Mouse (Mus musculus): Measurements from ENCODE around the gene Gpr18. TPM values are rescaled to one million over a fixed set of nuclear protein-coding genes. Genes with fewer than 3 reads are reported as not detected.
"Not testable (repeated sequence)": the region's sequence is repeated elsewhere in the genome, so short reads cannot be mapped to it uniquely, and the experiment has no call there.

Gpr18 gene
- polyA plus RNA-seq, 2 experiments, result 0.08 to 0.17 TPM

DNA sequence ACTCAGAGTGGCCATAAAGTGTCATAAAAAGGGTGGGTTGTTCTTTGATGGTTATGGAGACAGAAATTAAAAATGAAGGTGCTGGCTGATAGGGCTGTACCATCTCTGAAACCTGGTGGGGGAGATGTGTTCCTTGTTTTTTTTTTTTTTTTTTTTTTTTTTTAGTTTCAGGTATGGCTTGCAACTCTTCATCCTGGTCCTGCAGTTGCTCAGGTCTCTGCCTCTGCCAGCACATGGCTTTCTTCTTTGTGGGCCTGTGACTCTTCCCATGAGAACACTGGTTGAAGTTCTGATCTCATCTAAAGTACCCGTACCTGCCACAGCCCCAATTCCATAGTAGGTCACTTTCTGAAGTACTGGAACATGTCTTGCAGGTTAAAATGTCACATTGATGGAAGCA lies 42.8 kb downstream of the Gpr18 start:
- no peak overlapping the region for H3K4me3 ChIP-seq (ENCODE audit: insufficient read depth in 1 of 2, low read depth in 2 of 2, low read length in 2 of 2)
- H3K27me3 ChIP-seq (ENCODE audit: control insufficient read depth, insufficient read depth, low read length), result no peaks in the 10 kb centered on the region
- no peaks in the 10 kb centered on the region for H3K36me3 ChIP-seq (replicated peaks; ENCODE audit: control insufficient read depth, insufficient read depth, low read depth)
- H3K27ac ChIP-seq, result no peak overlapping the region
- 40% methylated on average over 1 of the region's 1 CpGs for WGBS (ENCODE audit: insufficient replicate concordance)
- no peak overlapping the region for H3K4me2 ChIP-seq (ENCODE audit: low read depth)
- ATAC-seq (ENCODE audit: insufficient read depth), result no peak
- no peak overlapping the region for H3K9ac ChIP-seq (replicated peaks)
- H3K9me3 ChIP-seq (ENCODE audit: control insufficient read depth, low read length), result no peaks in the 10 kb centered on the region
- 0 out of 4 replicates have a peak, but pooled peaks cover 2% of the 10 kb centered on the region in 2 experiments for H3K4me1 ChIP-seq (replicated peaks; ENCODE audit: control insufficient read depth in 2 of 2, insufficient read depth in 2 of 2, low read length in 1 of 2)
- DNase-seq (ENCODE audit: low read depth in 3 of 3, low spot score in 3 of 3), result no peak
- TF ChIP-seq EP300 (IDR thresholded peaks at IDR 0.05; ENCODE audit: low read depth), result no peak
- TF ChIP-seq CTCF (IDR thresholded peaks at IDR 0.05; ENCODE audit: low read depth), result no peak

- H3K4me1 ChIP-seq (replicated peaks; ENCODE audit: control insufficient read depth in 2 of 2, insufficient read depth in 2 of 2, low read length in 1 of 2), result no peaks in the 10 kb centered on the region
- WGBS (ENCODE audit: insufficient replicate concordance), result 56% methylated on average over 1 of the region's 1 CpGs
- no peak for ATAC-seq (ENCODE audit: insufficient read depth)
- DNase-seq (ENCODE audit: low read depth in 3 of 3, low spot score in 3 of 3), result no peak
- H3K9me3 ChIP-seq (ENCODE audit: control insufficient read depth, low read length), result no peaks in the 10 kb centered on the region
- H3K27ac ChIP-seq, result no peak overlapping the region
- no peaks in the 10 kb centered on the region for H3K27me3 ChIP-seq (ENCODE audit: control insufficient read depth, insufficient read depth, low read length)
- no peaks in the 10 kb centered on the region for H3K36me3 ChIP-seq (replicated peaks; ENCODE audit: control insufficient read depth, insufficient read depth, low read depth)
- TF ChIP-seq CTCF (IDR thresholded peaks at IDR 0.05; ENCODE audit: low read depth) (no peak), EP300 (IDR thresholded peaks at IDR 0.05; ENCODE audit: low read depth) (no peak)
- no peak overlapping the region for H3K4me3 ChIP-seq (ENCODE audit: insufficient read depth in 1 of 2, low read depth in 2 of 2, low read length in 2 of 2)
- H3K4me2 ChIP-seq (ENCODE audit: low read depth), result no peak overlapping the region
- no peak overlapping the region for H3K9ac ChIP-seq (replicated peaks)
These were observed 46.5 kb downstream of the Gpr18 start for GRCm38 (mm10) chr14:121869111-121869510.

GRCm38 (mm10) chr14:121866574-121866973 lies 49.0 kb downstream of the Gpr18 start:
- Histone ChIP-seq H3K4me2 (ENCODE audit: low read depth) (no peak overlapping the region), H3K27ac (no peak overlapping the region), H3K9me3 (ENCODE audit: control insufficient read depth, low read length) (no peaks in the 10 kb centered on the region), H3K4me1 (replicated peaks; ENCODE audit: control insufficient read depth in 2 of 2, insufficient read depth in 2 of 2, low read length in 1 of 2) (no peaks in the 10 kb centered on the region), H3K9ac (replicated peaks) (no peak overlapping the region), H3K36me3 (replicated peaks; ENCODE audit: control insufficient read depth, insufficient read depth, low read depth) (no peaks in the 10 kb centered on the region), H3K4me3 (ENCODE audit: insufficient read depth in 1 of 2, low read depth in 2 of 2, low read length in 2 of 2) (no peak overlapping the region), H3K27me3 (ENCODE audit: control insufficient read depth, insufficient read depth, low read length) (no peaks in the 10 kb centered on the region)
- DNase-seq (ENCODE audit: low read depth in 3 of 3, low spot score in 3 of 3) (no peak), ATAC-seq (ENCODE audit: insufficient read depth) (no peak)
- TF ChIP-seq EP300 (IDR thresholded peaks at IDR 0.05; ENCODE audit: low read depth) (no peak), CTCF (IDR thresholded peaks at IDR 0.05; ENCODE audit: low read depth) (no peak)
- WGBS (ENCODE audit: insufficient replicate concordance), result 65% methylated on average over 3 of the region's 3 CpGs

DNA sequence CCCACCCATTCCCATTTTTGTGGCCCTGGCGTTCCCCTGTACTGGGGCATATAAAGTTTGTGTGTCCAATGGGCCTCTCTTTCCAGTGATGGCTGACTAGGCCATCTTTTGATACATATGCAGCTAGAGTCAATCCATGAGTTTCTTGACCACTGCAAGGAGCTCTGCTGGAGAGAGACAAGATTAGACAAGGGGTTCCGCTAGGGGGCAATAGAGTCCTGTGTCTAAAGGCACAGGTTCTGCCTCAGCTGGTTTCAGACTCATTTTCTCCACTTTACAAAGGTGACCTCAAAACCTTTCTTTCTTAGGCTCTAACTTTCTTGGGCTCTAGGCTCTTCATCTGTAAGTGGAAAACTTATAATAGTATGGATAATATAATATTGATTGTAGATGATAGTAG lies 50.4 kb downstream of the Gpr18 start:
- TF ChIP-seq CTCF (IDR thresholded peaks at IDR 0.05; ENCODE audit: low read depth), result peak; percentile 64
- not testable (repeated sequence) for H3K4me1 ChIP-seq (replicated peaks; ENCODE audit: control insufficient read depth in 2 of 2, insufficient read depth in 2 of 2, low read length in 1 of 2); H3K4me2 ChIP-seq (ENCODE audit: low read depth); H3K4me3 ChIP-seq (ENCODE audit: insufficient read depth in 1 of 2, low read depth in 2 of 2, low read length in 2 of 2); ATAC-seq (ENCODE audit: insufficient read depth); H3K9ac ChIP-seq (replicated peaks); H3K9me3 ChIP-seq (ENCODE audit: control insufficient read depth, low read length); H3K36me3 ChIP-seq (replicated peaks; ENCODE audit: control insufficient read depth, insufficient read depth, low read depth); H3K27ac ChIP-seq; H3K27me3 ChIP-seq (ENCODE audit: control insufficient read depth, insufficient read depth, low read length)
- 8% methylated on average over 2 of the region's 2 CpGs for WGBS (ENCODE audit: insufficient replicate concordance)
- peak; percentile 40 to 45 (median 44) for DNase-seq (ENCODE audit: low read depth in 3 of 3, low spot score in 3 of 3)

Other genes starting within 250 kb of the Gpr18 start
- gene Dock9, start 117.9 kb downstream of the Gpr18 start, polyA plus RNA-seq (2012; rRNA removed), result 1.5 and 1.8 TPM in 2 replicates
- gene Dock9, start 117.9 kb downstream of the Gpr18 start, polyA plus RNA-seq (2014; fragmentation: Nextera tagmentation; extraction: Ambion mirVana), result 1.2 and 1.4 TPM in 2 replicates
- gene Ubac2, start 37.2 kb downstream of the Gpr18 start, polyA plus RNA-seq (2012; rRNA removed), result 9.4 and 10.1 TPM in 2 replicates
- gene Ubac2, start 37.2 kb downstream of the Gpr18 start, polyA plus RNA-seq (2014; fragmentation: Nextera tagmentation; extraction: Ambion mirVana), result 16.4 TPM in 2 replicates
- 0.75 and 0.79 TPM in 2 replicates for gene Gpr183, start 49.4 kb upstream of the Gpr18 start, polyA plus RNA-seq (2012; rRNA removed)
- gene Gpr183, start 49.4 kb upstream of the Gpr18 start, polyA plus RNA-seq (2014; fragmentation: Nextera tagmentation; extraction: Ambion mirVana), result 0.62 and 1.3 TPM in 2 replicates
- gene Timm8a2, start 118.9 kb upstream of the Gpr18 start, polyA plus RNA-seq (2012; rRNA removed), result not detected in 2 replicates
- not detected in 2 replicates for gene Timm8a2, start 118.9 kb upstream of the Gpr18 start, polyA plus RNA-seq (2014; fragmentation: Nextera tagmentation; extraction: Ambion mirVana)
- 22.2 and 26.4 TPM in 2 replicates for gene Tm9sf2, start 191.3 kb upstream of the Gpr18 start, polyA plus RNA-seq (2012; rRNA removed)
- gene Tm9sf2, start 191.3 kb upstream of the Gpr18 start, polyA plus RNA-seq (2014; fragmentation: Nextera tagmentation; extraction: Ambion mirVana), result 67.1 and 68.8 TPM in 2 replicates